Mouse (Mus musculus): Measurements from ENCODE around the gene 1700031F05Rik. TPM values are rescaled to one million over a fixed set of nuclear protein-coding genes. Genes with fewer than 3 reads are reported as not detected.
"Not testable (repeated sequence)": the region's sequence is repeated elsewhere in the genome, so short reads cannot be mapped to it uniquely, and the experiment has no call there.

1700031F05Rik gene
- not detected in 2 replicates for polyA plus RNA-seq (2014; fragmentation: Nextera tagmentation; extraction: Ambion mirVana)

DNA sequence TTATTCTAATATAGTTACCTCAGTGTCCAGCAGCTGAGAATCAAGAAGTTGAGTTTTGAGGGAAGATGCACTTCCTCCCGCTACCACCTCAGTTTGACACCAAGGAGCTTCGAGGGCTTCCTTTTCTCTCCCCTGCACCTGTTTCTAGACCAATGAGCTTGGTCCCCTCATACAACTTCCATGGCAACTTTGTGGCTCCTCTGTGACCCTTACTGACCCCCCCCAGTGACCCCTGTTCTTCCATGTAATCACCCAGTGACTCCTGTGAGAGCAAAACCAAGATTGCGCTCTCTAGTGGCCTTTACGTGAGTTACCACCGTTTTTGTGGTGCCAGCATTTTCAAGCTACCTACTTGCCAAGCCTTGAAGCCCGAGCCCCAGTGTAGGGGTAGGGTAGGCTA is at the start of gene 1700031F05Rik:
Gene 1700031F05Rik, minus strand, starts transcription at position 101 of the 400 bp plus-strand sequence.
- ATAC-seq (ENCODE audit: insufficient number of reproducible peaks, insufficient read depth, low FRiP score, low read depth) = no peak
- Histone ChIP-seq H3K4me1 (ENCODE audit: control insufficient read depth, insufficient read depth, low read length) (no peaks in the 10 kb centered on the region), H3K9me3 (ENCODE audit: control insufficient read depth, low read depth, low read length) (no peaks in the 10 kb centered on the region), H3K27me3 (ENCODE audit: control insufficient read depth, insufficient read depth, low read length) (no peaks in the 10 kb centered on the region), H3K27ac (ENCODE audit: low read length) (no peak within 1 kb of the TSS), H3K9ac (replicated peaks; ENCODE audit: low read depth, low read length) (no peak within 1 kb of the TSS), H3K36me3 (ENCODE audit: control insufficient read depth, insufficient read depth, low read length) (no peaks in the 10 kb centered on the region), H3K4me3 (ENCODE audit: low read depth, low read length) (no peak within 1 kb of the TSS), H3K4me2 (replicated peaks; ENCODE audit: low read depth, low read length) (no peak within 1 kb of the TSS)
- 91% methylated on average over 6 of the region's 6 CpGs for WGBS

GRCm38 (mm10) chrX:102914823-102915222 is 47.1 kb upstream of the 1700031F05Rik start:
- not testable (repeated sequence) for H3K9me3 ChIP-seq (ENCODE audit: control insufficient read depth, low read depth, low read length); ATAC-seq (ENCODE audit: insufficient number of reproducible peaks, insufficient read depth, low FRiP score, low read depth); H3K9ac ChIP-seq (replicated peaks; ENCODE audit: low read depth, low read length); H3K4me3 ChIP-seq (ENCODE audit: low read depth, low read length); H3K4me1 ChIP-seq (ENCODE audit: control insufficient read depth, insufficient read depth, low read length); H3K27me3 ChIP-seq (ENCODE audit: control insufficient read depth, insufficient read depth, low read length); H3K27ac ChIP-seq (ENCODE audit: low read length); H3K4me2 ChIP-seq (replicated peaks; ENCODE audit: low read depth, low read length); H3K36me3 ChIP-seq (ENCODE audit: control insufficient read depth, insufficient read depth, low read length)
- WGBS = 73% methylated on average over 1 of the region's 1 CpGs

DNA sequence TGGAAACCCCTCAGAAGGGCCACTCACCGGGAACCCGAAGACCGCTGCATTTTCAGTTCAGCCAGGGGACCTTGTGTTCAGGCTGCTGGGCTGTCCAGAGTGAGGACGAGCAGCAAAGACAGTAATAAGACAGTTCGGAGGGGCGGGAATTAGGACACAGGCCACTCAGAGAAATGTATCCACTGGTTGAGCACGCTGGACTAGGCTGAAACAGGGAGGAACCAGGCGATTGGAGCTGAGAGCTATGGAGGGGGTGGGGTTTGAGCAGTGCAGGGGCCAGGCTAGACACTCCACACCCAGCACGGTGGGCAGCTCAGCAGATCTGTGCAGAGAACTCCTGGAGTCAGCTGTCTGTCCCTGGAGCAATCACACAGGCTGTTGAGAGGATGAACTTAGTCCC is 40.8 kb upstream of the 1700031F05Rik start, which contains the start of the genes Dmrtc1a and 1700011M02Rik:
Gene Dmrtc1a, minus strand, starts transcription at position 101 of the 400 bp plus-strand sequence.
Gene 1700011M02Rik, plus strand, starts transcription at position 319 of the 400 bp plus-strand sequence.
- H3K9ac ChIP-seq (replicated peaks; ENCODE audit: low read depth, low read length); H3K4me1 ChIP-seq (ENCODE audit: control insufficient read depth, insufficient read depth, low read length); H3K27me3 ChIP-seq (ENCODE audit: control insufficient read depth, insufficient read depth, low read length); H3K36me3 ChIP-seq (ENCODE audit: control insufficient read depth, insufficient read depth, low read length); H3K4me3 ChIP-seq (ENCODE audit: low read depth, low read length); H3K4me2 ChIP-seq (replicated peaks; ENCODE audit: low read depth, low read length); H3K27ac ChIP-seq (ENCODE audit: low read length); ATAC-seq (ENCODE audit: insufficient number of reproducible peaks, insufficient read depth, low FRiP score, low read depth); H3K9me3 ChIP-seq (ENCODE audit: control insufficient read depth, low read depth, low read length): not testable (repeated sequence)
- WGBS = 84% methylated on average over 6 of the region's 9 CpGs

DNA sequence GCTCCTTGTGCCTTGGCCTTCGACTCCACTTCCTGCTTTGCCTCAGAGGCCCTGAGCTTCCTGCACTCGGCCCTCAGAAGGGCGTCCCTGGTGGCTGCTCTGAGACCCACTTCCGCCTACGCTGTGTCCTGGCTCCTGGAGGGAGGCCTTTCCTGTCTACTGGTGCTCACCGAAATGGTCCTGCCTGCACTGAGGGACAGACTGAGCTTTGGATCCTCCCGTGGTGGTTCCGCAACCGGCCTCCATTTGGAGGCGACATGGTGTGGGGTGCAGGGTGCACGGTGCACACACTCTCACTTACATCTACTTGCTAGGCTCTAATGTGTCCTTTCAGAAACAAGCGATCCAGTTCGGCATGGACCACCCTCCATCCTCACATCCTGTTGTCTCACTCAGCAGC is 13.3 kb downstream of the 1700031F05Rik start, which contains the start of gene Dmrtc1c2:
Gene Dmrtc1c2, minus strand, starts transcription at position 101 of the 400 bp plus-strand sequence.
- not testable (repeated sequence) for ATAC-seq (ENCODE audit: insufficient number of reproducible peaks, insufficient read depth, low FRiP score, low read depth); H3K9ac ChIP-seq (replicated peaks; ENCODE audit: low read depth, low read length); H3K4me2 ChIP-seq (replicated peaks; ENCODE audit: low read depth, low read length); H3K27ac ChIP-seq (ENCODE audit: low read length); H3K36me3 ChIP-seq (ENCODE audit: control insufficient read depth, insufficient read depth, low read length); H3K4me3 ChIP-seq (ENCODE audit: low read depth, low read length); H3K27me3 ChIP-seq (ENCODE audit: control insufficient read depth, insufficient read depth, low read length); H3K4me1 ChIP-seq (ENCODE audit: control insufficient read depth, insufficient read depth, low read length); H3K9me3 ChIP-seq (ENCODE audit: control insufficient read depth, low read depth, low read length)
- 100% methylated on average over 4 of the region's 13 CpGs for WGBS

- no peak overlapping the region for H3K4me2 ChIP-seq (replicated peaks; ENCODE audit: low read depth, low read length)
- no peaks in the 10 kb centered on the region for H3K9me3 ChIP-seq (ENCODE audit: control insufficient read depth, low read depth, low read length)
- no peaks in the 10 kb centered on the region for H3K4me1 ChIP-seq (ENCODE audit: control insufficient read depth, insufficient read depth, low read length)
- WGBS = 55% methylated on average over 4 of the region's 4 CpGs
- H3K9ac ChIP-seq (replicated peaks; ENCODE audit: low read depth, low read length) = no peak overlapping the region
- H3K36me3 ChIP-seq (ENCODE audit: control insufficient read depth, insufficient read depth, low read length) = no peaks in the 10 kb centered on the region
- no peaks in the 10 kb centered on the region for H3K27me3 ChIP-seq (ENCODE audit: control insufficient read depth, insufficient read depth, low read length)
- H3K4me3 ChIP-seq (ENCODE audit: low read depth, low read length) = no peak overlapping the region
- ATAC-seq (ENCODE audit: insufficient number of reproducible peaks, insufficient read depth, low FRiP score, low read depth) = no peak
- no peak overlapping the region for H3K27ac ChIP-seq (ENCODE audit: low read length)
These were observed 55.5 kb downstream of the 1700031F05Rik start for GRCm38 (mm10) chrX:102812311-102812710.

Other genes starting within 250 kb of the 1700031F05Rik start
- gene Phka1, start 223.7 kb downstream of the 1700031F05Rik start, polyA plus RNA-seq (2014; fragmentation: Nextera tagmentation; extraction: Ambion mirVana) = 10.9 and 11.5 TPM in 2 replicates
- not detected in 2 replicates for gene Gm3880, start 181.0 kb downstream of the 1700031F05Rik start, polyA plus RNA-seq (2014; fragmentation: Nextera tagmentation; extraction: Ambion mirVana)
- not detected in 2 replicates for gene Gm9112, start 160.3 kb downstream of the 1700031F05Rik start, polyA plus RNA-seq (2014; fragmentation: Nextera tagmentation; extraction: Ambion mirVana)
- not detected in 2 replicates for gene Dmrtc1b, start 160.1 kb downstream of the 1700031F05Rik start, polyA plus RNA-seq (2014; fragmentation: Nextera tagmentation; extraction: Ambion mirVana)
- gene Dmrtc1c1, start 65.0 kb downstream of the 1700031F05Rik start, polyA plus RNA-seq (2014; fragmentation: Nextera tagmentation; extraction: Ambion mirVana) = not detected in 2 replicates
- gene Dmrtc1c2, start 13.4 kb downstream of the 1700031F05Rik start, polyA plus RNA-seq (2014; fragmentation: Nextera tagmentation; extraction: Ambion mirVana) = not detected in 2 replicates
- gene Dmrtc1a, start 40.7 kb upstream of the 1700031F05Rik start, polyA plus RNA-seq (2014; fragmentation: Nextera tagmentation; extraction: Ambion mirVana) = 1.8 and 2.4 TPM in 2 replicates
- not detected in 2 replicates for gene 1700011M02Rik, start 40.9 kb upstream of the 1700031F05Rik start, polyA plus RNA-seq (2014; fragmentation: Nextera tagmentation; extraction: Ambion mirVana)
- not detected in 2 replicates for gene 1700018G05Rik, start 60.4 kb upstream of the 1700031F05Rik start, polyA plus RNA-seq (2014; fragmentation: Nextera tagmentation; extraction: Ambion mirVana)

Measured in stomach, embryonic 14.5 days (tissue).